Mouse (Mus musculus) intestine, postnatal 0 days (tissue): ENCODE data around the gene Fmn2. TPM values are rescaled to one million over a fixed set of nuclear protein-coding genes. Genes with fewer than 3 reads are reported as not detected.

Experiments used
- ATAC-seq: fragments of 200-750 bp; cut with Nextera tagmentation; 2 replicates; pipeline ENCODE4 v1.8.0; 2017; ENCODE audit warnings: mild to moderate bottlenecking, moderate TSS enrichment, moderate library complexity
- H3K27ac ChIP-seq: fragments of 300-500 bp; sonication (generic); 2 replicates; pipeline ENCODE4 v1.5.1; 2014; ENCODE audit warnings: mild to moderate bottlenecking, low read depth, low read length, moderate library complexity
- H3K27me3 ChIP-seq: fragments of 300-500 bp; sonication (generic); replicated peaks from 2 replicates; pipeline ENCODE4 v1.6.1; 2014; ENCODE audit warnings: low read length, mixed read lengths; ENCODE audit not compliant: control insufficient read depth, insufficient read depth
- H3K36me3 ChIP-seq: fragments of 300-500 bp; sonication (generic); 2 replicates; pipeline ENCODE4 v1.6.1; 2014; ENCODE audit warnings: mild to moderate bottlenecking, moderate library complexity; ENCODE audit not compliant: control insufficient read depth, insufficient read depth
- H3K4me1 ChIP-seq: fragments of 300-500 bp; sonication (generic); replicated peaks from 2 replicates; pipeline ENCODE4 v1.6.1; 2014; ENCODE audit warnings: antibody characterized with exemption, low read length, mixed read lengths; ENCODE audit not compliant: control insufficient read depth, insufficient read depth
- H3K4me2 ChIP-seq: fragments of 300-500 bp; sonication (generic); replicated peaks from 2 replicates; pipeline ENCODE4 v1.6.1; 2014; ENCODE audit warnings: low read depth, mild to moderate bottlenecking, moderate library complexity
- H3K4me3 ChIP-seq: fragments of 300-500 bp; sonication (generic); 2 replicates; pipeline ENCODE4 v1.5.1; 2014; ENCODE audit warnings: low read depth, low read length
- H3K9ac ChIP-seq: fragments of 300-500 bp; sonication (generic); 2 replicates; pipeline ENCODE4 v1.6.1; 2014; ENCODE audit warnings: mild to moderate bottlenecking, low read depth, low read length
- H3K9me3 ChIP-seq: fragments of 300-500 bp; sonication (generic); 2 replicates; pipeline ENCODE4 v1.6.1; 2016; ENCODE audit warnings: mixed run types; ENCODE audit not compliant: control insufficient read depth
- CTCF ChIP-seq: sonication (generic); IDR thresholded peaks from 2 replicates; pipeline ENCODE4 v1.5.1; 2016; ENCODE audit warnings: low read depth, mild to moderate bottlenecking, control low read depth, antibody characterized with exemption, moderate library complexity
- WGBS: fragments of 180-500 bp; shearing (Covaris S2); extraction: QIAGEN DNeasy Blood & Tissue Kit; methylation state at CpG from one replicate; pipeline ENCODE4 v1.1.7; 2014; 5-methylcytosine and 5-hydroxymethylcytosine counted together
- polyA plus RNA-seq: library from polyadenylated mRNA; unstranded; fragments of >200 nt; fragmentation: Nextera tagmentation; extraction: Ambion mirVana; gene quantifications from 2 replicates; pipeline ENCODE4 v1.2.1, GENCODE M21; 2015

Gene Fmn2
- polyA plus RNA-seq, 1 experiment from 2014 or later = 0.25 TPM

- no peaks in the 10 kb centered on the region for H3K36me3 ChIP-seq
- no peaks in the 10 kb centered on the region for H3K27me3 ChIP-seq
- H3K27ac ChIP-seq = no peak overlapping the region
- no peaks in the 10 kb centered on the region for H3K4me1 ChIP-seq
- H3K4me3 ChIP-seq = no peak overlapping the region
- TF ChIP-seq CTCF = no peak
- no peaks in the 10 kb centered on the region for H3K9me3 ChIP-seq
- WGBS = 83% methylated on average over 5 of the region's 5 CpGs
- H3K9ac ChIP-seq = no peak overlapping the region
- no peak for ATAC-seq
- no peak overlapping the region for H3K4me2 ChIP-seq
These were observed 20.5 kb downstream of the Fmn2 start for GRCm38 (mm10) chr1:174521976-174522770.

- H3K9ac ChIP-seq = no peak overlapping the region
- H3K27ac ChIP-seq = no peak overlapping the region
- TF ChIP-seq CTCF = no peak
- ATAC-seq = no peak
- H3K4me3 ChIP-seq = no peak overlapping the region
- H3K4me1 ChIP-seq = no peaks in the 10 kb centered on the region
- no peaks in the 10 kb centered on the region for H3K36me3 ChIP-seq
- no peak overlapping the region for H3K4me2 ChIP-seq
- no peaks in the 10 kb centered on the region for H3K9me3 ChIP-seq
- H3K27me3 ChIP-seq = no peaks in the 10 kb centered on the region
- WGBS = 52% methylated on average over 4 of the region's 4 CpGs
These were observed 21.3 kb downstream of the Fmn2 start for GRCm38 (mm10) chr1:174522809-174523511.

GRCm38 (mm10) chr1:174523512-174523828 is 21.8 kb downstream of the Fmn2 start:
- Histone ChIP-seq H3K36me3 (no peaks in the 10 kb centered on the region), H3K4me2 (no peak overlapping the region), H3K9ac (no peak overlapping the region), H3K9me3 (no peaks in the 10 kb centered on the region), H3K4me3 (no peak overlapping the region), H3K27ac (no peak overlapping the region), H3K27me3 (no peaks in the 10 kb centered on the region), H3K4me1 (no peaks in the 10 kb centered on the region)
- ATAC-seq = no peak
- no peak for TF ChIP-seq CTCF
- WGBS = 29% methylated on average over 1 of the region's 1 CpGs

GRCm38 (mm10) chr1:174536742-174537453 is 35.3 kb downstream of the Fmn2 start:
- H3K4me3 ChIP-seq = no peak overlapping the region
- H3K9me3 ChIP-seq = no peaks in the 10 kb centered on the region
- H3K27me3 ChIP-seq = no peaks in the 10 kb centered on the region
- no peak for ATAC-seq
- H3K36me3 ChIP-seq = no peaks in the 10 kb centered on the region
- no peak overlapping the region for H3K9ac ChIP-seq
- 50% methylated on average over 11 of the region's 11 CpGs for WGBS
- TF ChIP-seq CTCF = no peak
- H3K4me2 ChIP-seq = no peak overlapping the region
- no peak overlapping the region for H3K27ac ChIP-seq
- no peaks in the 10 kb centered on the region for H3K4me1 ChIP-seq

GRCm38 (mm10) chr1:174537491-174537890 is 35.9 kb downstream of the Fmn2 start:
- no peak overlapping the region for H3K9ac ChIP-seq
- no peak overlapping the region for H3K27ac ChIP-seq
- no peak overlapping the region for H3K4me3 ChIP-seq
- no peak for ATAC-seq
- WGBS = 78% methylated on average over 3 of the region's 3 CpGs
- no peaks in the 10 kb centered on the region for H3K36me3 ChIP-seq
- H3K27me3 ChIP-seq = no peaks in the 10 kb centered on the region
- no peak for TF ChIP-seq CTCF
- H3K4me2 ChIP-seq = no peak overlapping the region
- no peaks in the 10 kb centered on the region for H3K4me1 ChIP-seq
- H3K9me3 ChIP-seq = no peaks in the 10 kb centered on the region

- H3K27ac ChIP-seq = no peak overlapping the region
- no peaks in the 10 kb centered on the region for H3K4me1 ChIP-seq
- no peak overlapping the region for H3K9ac ChIP-seq
- H3K36me3 ChIP-seq = no peaks in the 10 kb centered on the region
- WGBS = 78% methylated on average over 5 of the region's 5 CpGs
- H3K4me2 ChIP-seq = no peak overlapping the region
- no peaks in the 10 kb centered on the region for H3K27me3 ChIP-seq
- TF ChIP-seq CTCF = no peak
- no peaks in the 10 kb centered on the region for H3K9me3 ChIP-seq
- H3K4me3 ChIP-seq = no peak overlapping the region
- ATAC-seq = no peak
These were observed 46.7 kb downstream of the Fmn2 start for GRCm38 (mm10) chr1:174548291-174548690.
